20 mouse cellular contexts compared by ENCODE assay signal in genomic region chr7:44568803-44569202, GRCm38 (mm10). TPM values are rescaled to one million over a fixed set of nuclear protein-coding genes. Genes with fewer than 3 reads are reported as not detected.
"Had no signal": no experiment of that assay in that cellular context is flagged by ENCODE, and none has a peak within 500 bp of the region (broad histone marks: within the 10 kb centered on the region; RNA-seq: fewer than 3 reads in every experiment).

No protein-coding gene starts in this region.

- ATAC-seq: liver, postnatal 0 days; midbrain, embryonic 15.5 days had no signal

- H3K4me3 ChIP-seq: liver, embryonic 13.5 days; liver, embryonic 15.5 days; megakaryocyte, embryonic 14.5 days; midbrain, embryonic 12.5 days; midbrain, embryonic 15.5 days; neural tube, embryonic 12.5 days; stomach, embryonic 15.5 days had no signal

- H3K36me3 ChIP-seq: liver, embryonic 13.5 days; liver, embryonic 15.5 days; midbrain, embryonic 12.5 days; midbrain, embryonic 15.5 days; neural tube, embryonic 12.5 days; stomach, embryonic 15.5 days had no signal

- H3K9ac ChIP-seq: liver, embryonic 13.5 days; liver, embryonic 15.5 days; liver, postnatal 0 days; lung, embryonic 14.5 days; midbrain, embryonic 12.5 days; midbrain, embryonic 15.5 days; neural tube, embryonic 12.5 days; stomach, embryonic 15.5 days had no signal

- H3K4me2 ChIP-seq: liver, embryonic 11.5 days; liver, embryonic 13.5 days; liver, embryonic 15.5 days; lung, embryonic 14.5 days; midbrain, embryonic 12.5 days; midbrain, embryonic 15.5 days; neural tube, embryonic 12.5 days; stomach, embryonic 15.5 days had no signal

- H3K27ac ChIP-seq: liver, embryonic 13.5 days; liver, embryonic 15.5 days; macrophage; midbrain, embryonic 12.5 days; midbrain, embryonic 15.5 days; neural tube, embryonic 12.5 days; stomach, embryonic 15.5 days; stomach, postnatal 0 days had no signal

- H3K27me3 ChIP-seq: midbrain, embryonic 12.5 days; neural tube, embryonic 12.5 days; stomach, embryonic 15.5 days had no signal

- H3K4me1 ChIP-seq: liver, embryonic 13.5 days; liver, embryonic 15.5 days; midbrain, embryonic 15.5 days; neural tube, embryonic 12.5 days; stomach, embryonic 15.5 days had no signal

- DNase-seq: liver, embryonic 13.5 days; liver, postnatal 0 days; lung, embryonic 14.5 days; lung, postnatal 36 days; right cerebral cortex, postnatal 25 days; right cerebral cortex, postnatal 4 days; thymus, adult 2 months; thymus, postnatal 25 days; thymus, postnatal 4 days had no signal

- H3K9me3 ChIP-seq: liver, embryonic 13.5 days; liver, embryonic 15.5 days; megakaryocyte, embryonic 14.5 days; midbrain, embryonic 12.5 days; midbrain, embryonic 15.5 days; neural tube, embryonic 12.5 days; stomach, embryonic 15.5 days had no signal

RNA-seq across cellular contexts. Expression of gene Napsa, which starts 3.4 kb away (rescaled TPM):
- total RNA-seq: midbrain, postnatal 0 days had no signal

RNA-seq across cellular contexts. Expression of gene Spib, which starts 36.9 kb away (rescaled TPM):
- total RNA-seq: midbrain, postnatal 0 days had no signal
- polyA plus RNA-seq: midbrain, embryonic 12.5 days; neural tube, embryonic 12.5 days; neural tube, embryonic 14.5 days had no signal
